Mouse (Mus musculus) leukemia stem cell, adult 10-12 weeks (primary cell): ENCODE data around the gene Ssr4. TPM values are rescaled to one million over a fixed set of nuclear protein-coding genes. Genes with fewer than 3 reads are reported as not detected.

Experiments used
- polyA plus RNA-seq: library from polyadenylated mRNA; stranded (reverse); fragments of >175 nt; gene quantifications from 2 replicates; pipeline ENCODE4 v1.2.3, GENCODE M21; 2012; ENCODE audit warnings: low replicate concordance

The Ssr4 gene
- 13.6 and 32.8 TPM in 2 replicates for polyA plus RNA-seq

GRCm38 (mm10) chrX:73786364-73787224 lies at the start of gene Ssr4, which contains the start of gene Idh3g:
TSS of gene Ssr4 (plus strand) at chrX:73787028.
TSS of gene Idh3g (minus strand) at chrX:73786897.

DNA sequence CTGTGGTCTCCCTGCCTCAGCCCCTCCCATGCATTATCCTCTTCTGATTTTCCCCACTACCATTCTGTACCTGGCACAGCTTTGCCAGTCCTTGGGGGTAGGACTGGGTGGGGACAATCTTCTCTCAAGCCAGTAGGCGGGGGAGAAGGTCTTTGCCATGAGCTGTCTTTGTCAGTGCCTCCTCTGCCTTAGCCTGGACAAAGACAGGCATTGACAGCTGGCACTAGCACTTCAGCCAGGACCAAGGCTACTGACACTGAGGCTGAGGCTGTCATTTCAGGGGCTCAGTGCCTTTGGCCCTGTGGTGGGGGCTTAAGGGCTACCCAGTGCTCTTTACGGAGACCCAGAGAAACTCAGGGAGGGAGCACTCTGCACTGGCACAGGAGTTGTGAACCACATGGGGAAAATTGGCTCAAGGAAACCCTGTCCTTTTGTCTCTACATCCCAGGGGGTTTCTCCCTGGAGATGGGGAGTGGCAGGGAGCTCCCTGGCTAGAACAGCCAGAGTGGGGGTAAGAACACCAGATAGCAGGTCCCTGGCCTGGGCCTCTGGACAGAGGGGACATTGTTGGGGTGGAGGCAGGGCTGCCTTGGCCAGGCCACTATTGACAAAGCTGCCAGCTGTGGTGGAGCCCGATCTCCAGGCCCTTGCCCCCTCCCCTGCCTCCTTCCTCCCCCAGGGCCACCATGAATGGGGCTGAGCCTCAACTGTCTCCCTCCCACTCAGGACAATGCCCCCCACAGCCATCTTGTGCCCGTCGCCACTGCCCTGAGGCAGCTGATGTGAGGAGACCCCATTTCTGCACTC lies 30.3 kb upstream of the Ssr4 start, which contains the start of gene Plxnb3:
Gene Plxnb3 (plus strand): TSS at position 757 of the 807 bp plus-strand sequence.

DNA sequence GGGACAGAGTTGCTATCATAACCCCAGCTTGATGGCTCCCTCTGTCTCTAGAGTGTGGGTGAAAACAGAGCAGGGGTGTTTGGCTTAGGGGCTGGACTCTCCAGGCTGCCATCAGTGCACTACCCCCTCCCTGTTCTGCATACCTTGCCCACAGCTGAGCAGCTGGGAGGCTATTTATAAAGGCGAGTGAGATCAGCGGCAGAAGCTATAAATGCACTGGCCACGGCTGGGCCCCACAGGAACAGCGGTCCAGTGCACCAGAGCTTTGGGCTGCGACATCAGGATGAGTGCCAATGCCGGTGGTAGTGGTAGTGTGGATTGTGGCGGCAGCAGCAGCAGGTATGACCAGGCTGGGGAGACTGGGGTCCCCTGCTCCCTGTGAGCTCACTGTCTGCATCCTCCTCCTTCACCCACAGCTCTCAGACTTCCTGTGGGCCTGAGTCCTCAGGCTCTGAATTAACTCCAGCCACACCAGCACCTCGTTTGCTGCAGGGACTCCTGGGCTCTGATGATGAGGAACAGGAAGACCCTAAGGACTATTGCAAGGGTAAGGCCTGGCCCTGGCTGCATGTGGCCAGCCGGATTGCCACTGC lies 12.6 kb upstream of the Ssr4 start, which contains the start of gene Srpk3:
Gene Srpk3 (plus strand): TSS at position 238 of the 593 bp plus-strand sequence.

DNA sequence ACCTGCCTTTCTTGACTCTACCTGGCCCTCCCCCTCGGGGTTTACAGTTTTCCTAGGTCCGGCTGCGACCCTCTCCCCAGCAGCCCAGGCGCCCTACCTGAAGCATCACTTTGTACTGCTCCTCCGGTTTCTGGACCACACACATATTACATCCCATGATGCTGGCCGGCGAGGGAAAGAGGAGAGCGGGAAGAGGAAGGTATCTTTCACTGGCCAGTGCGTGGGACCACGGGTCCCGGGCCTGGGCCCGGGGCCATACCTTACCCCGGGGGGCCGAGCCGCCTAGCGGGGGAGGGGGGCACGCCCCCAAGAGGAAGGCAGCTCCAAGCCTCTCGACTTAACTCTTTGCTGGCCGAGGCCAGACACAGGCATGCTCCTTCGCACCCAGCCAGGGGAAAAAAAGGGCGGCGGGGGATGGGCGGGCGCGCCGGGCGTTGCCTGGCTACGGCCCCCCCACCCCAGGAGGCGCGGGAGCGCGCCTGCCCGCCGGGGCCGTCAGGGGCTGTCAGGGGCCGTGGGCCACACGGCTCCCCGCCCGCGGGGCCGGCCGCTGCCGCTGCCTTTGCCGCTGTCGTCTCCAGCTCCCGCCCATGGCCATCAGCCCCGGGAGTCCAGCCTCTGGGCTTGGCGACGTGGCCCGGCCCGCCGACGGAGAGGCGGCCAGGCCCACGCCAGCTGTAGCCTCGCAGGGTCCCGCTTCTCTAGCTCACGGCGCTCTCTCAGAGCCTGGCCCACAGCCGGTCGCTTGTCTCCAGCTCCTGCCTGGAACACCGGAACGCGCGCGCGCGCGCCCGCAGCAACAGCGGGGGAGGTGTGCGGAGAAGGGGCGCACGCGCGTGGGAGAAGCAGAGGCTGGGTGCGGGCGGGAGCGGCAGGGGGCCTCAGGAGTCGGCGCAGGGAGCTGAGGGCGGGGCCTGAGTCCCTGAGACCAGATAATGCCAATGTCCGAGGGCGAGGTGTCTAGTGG lies 37.6 kb downstream of the Ssr4 start, which contains the start of gene Pdzd4:
Gene Pdzd4 (minus strand): TSS at position 785 of the 967 bp plus-strand sequence.

Other genes starting within 250 kb of the Ssr4 start
- 0.32 and 0.43 TPM in 2 replicates for gene Dusp9, start 147.6 kb upstream of the Ssr4 start, polyA plus RNA-seq
- gene Pnck, start 126.9 kb upstream of the Ssr4 start, polyA plus RNA-seq = 0.21 and 0.50 TPM in 2 replicates
- 0.57 and 0.89 TPM in 2 replicates for gene Slc6a8, start 113.9 kb upstream of the Ssr4 start, polyA plus RNA-seq
- 5.8 and 8.4 TPM in 2 replicates for gene Bcap31, start 70.9 kb upstream of the Ssr4 start, polyA plus RNA-seq
- 10.7 and 18.0 TPM in 2 replicates for gene Abcd1, start 70.4 kb upstream of the Ssr4 start, polyA plus RNA-seq
- 0.75 and 0.76 TPM in 2 replicates for gene Plxnb3, start 29.9 kb upstream of the Ssr4 start, polyA plus RNA-seq
- gene Srpk3, start 12.6 kb upstream of the Ssr4 start, polyA plus RNA-seq = 3.0 and 9.8 TPM in 2 replicates
- gene Idh3g, start 131 bp upstream of the Ssr4 start, polyA plus RNA-seq = 21.6 and 28.2 TPM in 2 replicates
- gene Pdzd4, start 37.9 kb downstream of the Ssr4 start, polyA plus RNA-seq = 0.80 and 1.3 TPM in 2 replicates
- 0.46 TPM in 1 of 2 replicates, not detected in the other for gene Avpr2, start 105.1 kb downstream of the Ssr4 start, polyA plus RNA-seq
- gene L1cam, start 109.1 kb downstream of the Ssr4 start, polyA plus RNA-seq = 0.76 and 0.90 TPM in 2 replicates
- 14.9 and 31.1 TPM in 2 replicates for gene Arhgap4, start 134.8 kb downstream of the Ssr4 start, polyA plus RNA-seq
- gene Naa10, start 134.9 kb downstream of the Ssr4 start, polyA plus RNA-seq = 50.5 and 132 TPM in 2 replicates
- gene Renbp, start 143.8 kb downstream of the Ssr4 start, polyA plus RNA-seq = 2.2 and 22.1 TPM in 2 replicates
- gene Hcfc1, start 179.3 kb downstream of the Ssr4 start, polyA plus RNA-seq = 177 and 378 TPM in 2 replicates
- gene Irak1, start 236.9 kb downstream of the Ssr4 start, polyA plus RNA-seq = 374 and 449 TPM in 2 replicates